Mouse (Mus musculus): ENCODE data around the gene 4930432K21Rik. TPM values are rescaled to one million over a fixed set of nuclear protein-coding genes. Genes with fewer than 3 reads are reported as not detected.

4930432K21Rik gene
- total RNA-seq (2021): under 1 TPM; 0.27 to 0.62 TPM
- long read RNA-seq, experiment 1: 0 reads
- long read RNA-seq, experiment 2, partial matches to known transcripts: 0 of 1 reads
- long read RNA-seq, experiment 2, other reads (novel, unspliced or antisense): 1 of 1 reads

DNA sequence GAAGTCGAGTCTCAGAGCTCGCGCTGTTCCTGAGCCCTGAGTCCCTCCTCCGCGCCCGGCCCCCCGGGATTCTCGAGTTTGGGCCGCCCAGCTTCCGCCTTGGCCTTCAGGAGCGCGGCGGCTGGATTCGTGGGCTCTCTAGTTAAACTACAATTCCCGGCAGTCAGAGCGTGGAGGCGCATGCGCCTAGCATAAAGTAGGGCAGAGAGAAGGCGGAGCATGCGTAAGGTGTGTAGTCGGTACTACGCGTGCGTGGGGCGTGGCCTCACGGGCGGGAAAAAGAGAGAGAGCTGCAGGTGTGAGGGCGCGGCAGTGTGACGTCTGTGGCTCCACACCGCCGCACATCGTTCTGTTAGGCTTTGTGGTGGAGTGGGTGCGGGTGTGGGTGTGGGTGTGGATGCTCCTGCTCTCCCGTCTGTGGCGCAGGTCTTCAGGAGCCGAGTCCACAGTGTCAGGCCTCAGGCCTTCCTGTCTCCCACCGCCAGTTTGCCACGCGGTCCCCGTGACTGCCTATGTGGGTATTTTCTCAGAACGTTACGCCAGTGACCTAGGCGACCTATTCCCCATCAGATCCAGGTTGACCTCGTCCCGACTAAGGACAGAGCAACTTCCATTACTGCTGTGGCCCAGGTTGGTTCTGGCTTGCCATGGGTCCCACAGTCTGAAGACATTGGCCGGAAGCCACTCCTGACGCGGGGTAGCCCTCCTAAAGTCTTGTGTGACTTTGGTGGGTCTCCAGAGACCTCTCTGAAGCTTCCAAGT lies at the start of gene 4930432K21Rik, which contains the start of gene Cc2d1a:
Gene 4930432K21Rik, plus strand, starts transcription at position 257 of the 762 bp plus-strand sequence.
Gene Cc2d1a, minus strand, starts transcription at position 168 of the 762 bp plus-strand sequence.
- peak; percentile 89 for DNase-seq
- intact Hi-C loops (cut with DNase I; ENCODE audit: low total_unique reads): no loop called here

DNA sequence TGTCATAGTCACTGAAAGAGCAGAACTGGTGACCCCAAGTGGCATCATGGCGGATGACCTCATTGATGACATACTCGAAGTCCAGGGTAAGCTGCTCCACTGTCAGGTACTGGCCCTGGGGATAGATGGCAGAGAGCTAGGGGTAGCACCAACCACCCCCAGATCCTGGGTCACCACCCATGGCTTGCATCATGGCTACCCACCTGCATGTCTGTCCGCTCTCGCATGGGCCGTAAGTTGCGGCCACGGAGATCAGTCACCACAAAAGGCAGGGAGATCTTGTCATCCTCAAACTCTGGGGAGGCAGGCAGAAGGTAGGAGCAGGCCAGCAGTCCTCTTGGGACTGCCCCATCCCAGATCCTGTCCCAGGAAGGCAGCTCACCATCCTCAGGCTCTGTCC lies 49.4 kb upstream of the 4930432K21Rik start:
- DNase-seq: no peak
- intact Hi-C loops (cut with DNase I; ENCODE audit: low total_unique reads): no loop called here

DNA sequence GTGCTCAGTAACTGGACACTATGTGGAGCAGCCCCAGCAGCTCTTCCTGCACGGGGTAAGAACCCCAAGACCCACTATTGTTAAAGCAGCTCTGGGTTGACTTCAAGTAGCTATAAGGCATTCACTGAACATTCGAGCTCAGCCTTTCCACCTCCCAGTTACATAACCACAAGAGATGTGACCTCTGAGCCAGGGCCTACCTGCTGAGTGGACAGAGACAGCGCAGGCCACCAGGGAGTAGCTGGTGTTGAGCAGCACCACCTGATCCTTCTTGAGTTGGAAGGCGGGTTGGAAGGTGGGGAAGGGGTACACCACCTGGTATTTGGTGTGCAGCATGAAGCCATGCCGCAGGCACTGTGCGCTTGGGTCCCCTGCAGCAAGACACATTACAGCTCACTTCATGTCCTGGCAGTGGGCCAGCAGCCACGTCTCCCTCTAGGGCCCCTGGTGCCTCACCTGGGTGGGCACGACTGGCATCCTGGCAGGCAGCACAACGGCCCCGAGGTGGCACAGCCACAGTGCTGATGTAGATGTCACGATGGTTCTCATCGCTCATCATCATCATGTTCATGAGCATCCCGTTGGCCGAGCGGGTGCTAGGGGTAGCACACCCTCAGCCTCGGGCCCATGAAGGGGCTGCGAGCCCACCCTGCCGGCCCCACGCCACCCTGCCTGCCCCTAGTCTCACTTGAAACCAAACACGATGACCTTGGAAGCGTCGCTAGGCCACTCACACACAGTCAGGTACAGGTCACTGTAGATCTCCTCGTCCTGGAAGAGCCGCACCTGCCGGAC lies 46.2 kb upstream of the 4930432K21Rik start:
- no peak for DNase-seq
- intact Hi-C loops (cut with DNase I; ENCODE audit: low total_unique reads): no loop called here

DNA sequence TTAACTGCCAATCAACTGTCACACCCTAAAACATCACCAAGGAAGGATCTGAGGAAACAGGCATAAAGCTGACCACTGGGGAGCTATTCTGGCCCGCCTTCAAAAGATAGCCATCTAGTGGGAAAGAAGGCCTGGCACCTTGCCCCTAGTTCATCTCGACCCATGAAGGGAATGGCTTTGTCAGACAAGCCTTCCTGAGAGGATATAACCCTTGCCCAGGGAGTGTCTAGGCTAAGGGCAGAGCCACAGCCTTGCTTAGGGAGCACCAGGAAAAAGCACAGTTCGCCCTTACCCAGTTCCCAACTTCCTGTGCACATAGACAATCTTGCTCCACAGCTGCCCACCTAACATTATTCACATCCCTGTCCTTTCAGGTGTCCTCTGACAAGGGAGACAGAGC lies 44.2 kb upstream of the 4930432K21Rik start:
- DNase-seq: no peak
- intact Hi-C loops (cut with DNase I; ENCODE audit: low total_unique reads): no loop called here

DNA sequence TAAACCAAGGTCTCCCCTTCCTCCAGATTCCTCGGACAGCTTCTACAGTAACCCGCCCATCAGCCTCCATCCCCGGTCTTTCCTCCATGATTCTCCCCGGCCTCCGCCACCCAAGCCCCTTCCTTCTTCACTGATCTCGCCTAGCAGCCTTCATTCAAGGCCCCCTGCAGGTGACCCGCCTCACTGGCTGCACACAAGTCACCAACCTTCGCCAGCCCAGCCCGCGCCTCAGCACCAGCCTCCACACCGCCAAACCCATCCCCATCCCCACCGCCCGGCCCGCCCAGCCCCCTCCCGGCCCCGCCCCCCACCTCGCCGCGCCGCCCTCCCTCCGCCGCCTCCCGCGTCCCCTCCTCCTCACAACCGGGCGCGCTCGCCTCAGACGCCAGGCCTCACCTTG lies 43.6 kb upstream of the 4930432K21Rik start:
- intact Hi-C loops (cut with DNase I; ENCODE audit: low total_unique reads): no loop called here
- DNase-seq: no peak

DNA sequence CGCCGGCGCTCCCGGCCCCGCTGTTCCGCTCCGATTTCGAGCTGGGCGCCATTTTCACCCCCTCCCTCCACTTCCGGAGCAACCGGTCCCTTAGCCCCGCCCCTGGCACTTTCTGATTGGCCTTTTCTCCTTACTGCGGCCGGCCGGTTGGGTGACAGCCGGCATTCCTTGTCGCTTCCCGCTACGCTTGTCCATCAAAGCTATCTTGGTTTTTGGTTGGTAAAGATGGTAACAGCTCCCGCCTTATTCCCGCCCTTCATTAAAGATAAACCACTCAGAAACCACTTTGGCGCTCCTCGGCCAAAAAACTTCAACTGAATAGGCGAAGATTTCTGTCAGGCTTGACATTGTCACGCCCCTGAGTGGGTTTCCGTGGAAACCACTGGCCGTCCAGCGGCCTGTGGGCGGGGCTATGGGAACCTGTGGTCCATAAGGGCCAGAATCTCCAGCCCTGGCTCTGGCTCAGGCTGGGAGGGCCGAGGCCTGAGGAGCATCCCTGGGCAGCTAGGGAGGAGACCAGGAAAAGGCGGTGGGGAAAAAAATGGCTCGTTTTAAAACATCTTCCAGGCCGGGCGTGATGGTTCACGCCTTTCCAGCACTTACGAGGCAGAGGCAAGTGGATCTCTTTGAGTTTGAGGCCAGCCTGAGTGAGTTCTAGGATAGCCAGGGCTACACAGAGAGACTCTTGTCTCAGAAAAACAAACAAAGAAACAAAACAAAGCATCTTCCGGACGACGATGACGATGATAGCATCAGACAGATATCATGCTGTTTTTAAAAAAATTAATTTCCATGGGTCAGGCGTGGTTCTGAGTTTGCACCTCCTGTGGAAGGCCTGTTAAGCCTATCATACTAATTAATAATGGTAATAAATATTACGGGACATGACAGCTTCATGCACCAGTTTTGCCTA lies 42.9 kb upstream of the 4930432K21Rik start, which contains the start of gene Dcaf15:
Gene Dcaf15, minus strand, starts transcription at position 72 of the 913 bp plus-strand sequence.
- intact Hi-C loops (cut with DNase I; ENCODE audit: low total_unique reads): no loop called here
- peak; percentile 98 for DNase-seq

DNA sequence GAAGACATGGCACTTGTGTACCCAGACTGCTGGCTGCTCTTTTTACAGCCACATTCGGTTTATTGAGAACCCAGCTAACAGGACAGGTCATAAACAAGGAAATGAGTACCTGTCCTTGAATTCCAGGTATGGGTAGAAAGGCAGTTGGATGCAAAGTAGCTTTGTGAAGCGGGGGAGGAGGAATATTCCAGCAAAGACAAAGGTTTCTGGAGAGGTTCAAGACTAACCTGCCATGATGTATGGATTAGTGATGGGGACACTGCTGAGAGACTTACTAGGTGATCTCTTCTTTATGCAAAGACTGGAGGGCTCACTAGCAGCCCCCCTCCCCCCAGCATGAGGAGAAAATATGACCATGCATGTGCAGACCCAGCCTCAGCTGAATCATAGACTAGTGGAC lies 42.1 kb upstream of the 4930432K21Rik start:
- intact Hi-C loops (cut with DNase I; ENCODE audit: low total_unique reads): no loop called here
- DNase-seq: no peak

DNA sequence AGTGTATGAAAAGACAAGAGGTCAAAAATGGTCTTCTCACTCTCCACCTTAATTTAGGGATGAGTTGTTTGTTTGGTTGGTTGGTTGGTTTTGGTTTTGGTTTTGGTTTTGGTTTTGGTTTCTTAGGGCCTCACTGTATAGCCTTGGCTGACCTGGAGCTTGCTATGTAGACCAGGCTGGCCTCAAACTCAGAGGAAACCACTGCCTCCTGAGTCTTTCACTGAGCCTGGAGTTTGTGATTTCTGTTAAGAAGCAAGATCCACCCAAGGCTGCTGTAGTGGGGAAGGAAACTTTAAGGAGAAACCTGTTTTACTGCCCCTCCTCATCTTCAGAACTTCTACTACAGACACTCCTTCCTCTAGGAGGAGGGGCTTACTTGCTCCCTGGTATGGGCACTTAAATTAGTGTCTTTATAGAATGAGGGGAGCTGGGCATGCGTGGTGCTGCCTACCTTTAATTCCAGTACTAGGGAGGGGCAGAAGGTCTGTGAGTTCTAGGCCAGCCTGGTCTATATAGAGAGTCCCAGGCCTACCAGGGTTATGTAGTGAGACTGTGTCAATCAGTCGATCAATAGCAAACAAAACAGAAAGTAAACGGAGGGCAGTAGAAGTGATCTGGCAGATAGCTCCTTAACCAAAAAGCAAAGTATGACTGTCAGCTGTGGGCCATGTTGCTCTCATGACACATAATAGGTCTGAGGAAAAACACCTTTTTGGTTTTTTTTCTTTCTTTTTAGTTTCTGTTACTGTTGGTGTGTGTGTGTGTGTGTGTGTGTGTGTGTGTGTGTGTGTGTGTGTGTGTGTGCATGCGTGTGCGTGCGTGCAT lies 41.4 kb upstream of the 4930432K21Rik start:
- intact Hi-C loops (cut with DNase I; ENCODE audit: low total_unique reads): no loop called here
- no peak for DNase-seq

DNA sequence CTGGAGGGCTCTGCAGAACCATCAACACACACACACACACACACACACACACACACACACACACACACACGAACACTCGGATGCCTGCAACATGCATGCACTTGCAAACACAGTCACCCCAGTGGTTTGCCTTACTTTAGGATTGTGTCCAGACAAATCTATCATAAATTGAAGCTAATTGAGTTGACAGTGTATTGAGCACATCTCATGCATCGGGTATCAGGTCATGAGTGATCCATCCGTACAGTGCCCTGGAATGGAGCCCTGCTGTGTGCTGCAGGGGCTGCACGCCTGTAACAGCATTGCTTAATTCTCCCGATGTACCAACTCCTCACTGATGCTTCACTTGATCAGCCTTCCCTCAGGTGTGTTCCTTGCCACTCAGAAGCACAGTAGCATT lies 32.2 kb upstream of the 4930432K21Rik start:
- intact Hi-C loops (cut with DNase I; ENCODE audit: low total_unique reads): no loop called here
- no peak for DNase-seq

DNA sequence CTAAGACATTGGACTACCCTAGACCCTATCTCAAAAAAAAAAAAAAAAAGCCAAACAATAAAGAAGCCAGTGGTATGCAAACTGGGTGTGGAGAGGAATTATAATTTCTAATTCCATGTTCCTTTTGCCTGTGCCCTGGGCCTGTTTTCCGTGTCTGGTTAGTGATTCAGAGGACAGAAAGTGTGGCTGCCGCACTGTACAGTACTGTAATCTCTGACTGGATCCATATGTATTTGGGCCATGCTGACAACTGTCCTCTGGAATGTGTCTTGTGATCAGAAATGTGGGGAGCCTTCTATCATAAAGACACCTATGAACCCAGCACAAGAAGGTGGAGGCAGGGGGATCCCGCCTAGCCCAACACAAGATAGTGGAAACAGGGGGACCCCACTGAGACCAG lies 25.7 kb upstream of the 4930432K21Rik start:
- no peak for DNase-seq
- intact Hi-C loops (cut with DNase I; ENCODE audit: low total_unique reads): no loop called here

DNA sequence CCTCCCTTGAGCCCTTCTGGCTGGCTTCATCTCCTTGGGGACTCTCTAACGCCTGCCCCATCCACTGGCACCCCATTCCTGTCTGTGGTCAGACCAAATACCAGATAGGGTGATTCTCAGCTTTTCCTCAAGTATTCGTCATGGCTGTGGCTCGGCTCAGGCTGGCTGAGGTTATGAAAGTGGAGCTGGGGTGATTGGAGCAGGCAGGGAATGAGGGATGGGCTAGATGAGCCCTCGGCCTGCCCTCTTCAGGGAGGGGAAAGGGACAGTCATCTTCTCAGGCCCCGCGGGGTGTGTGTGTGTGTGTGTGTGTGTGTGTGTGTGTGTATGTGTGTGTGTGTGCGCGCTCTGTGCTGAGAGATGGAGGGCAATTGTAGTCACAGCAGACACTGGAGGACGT lies 22.2 kb upstream of the 4930432K21Rik start, which contains the start of gene Podnl1:
Gene Podnl1, plus strand, starts transcription at position 334 of the 400 bp plus-strand sequence.
- DNase-seq: peak; percentile 36
- intact Hi-C loops (cut with DNase I; ENCODE audit: low total_unique reads): no loop called here

DNA sequence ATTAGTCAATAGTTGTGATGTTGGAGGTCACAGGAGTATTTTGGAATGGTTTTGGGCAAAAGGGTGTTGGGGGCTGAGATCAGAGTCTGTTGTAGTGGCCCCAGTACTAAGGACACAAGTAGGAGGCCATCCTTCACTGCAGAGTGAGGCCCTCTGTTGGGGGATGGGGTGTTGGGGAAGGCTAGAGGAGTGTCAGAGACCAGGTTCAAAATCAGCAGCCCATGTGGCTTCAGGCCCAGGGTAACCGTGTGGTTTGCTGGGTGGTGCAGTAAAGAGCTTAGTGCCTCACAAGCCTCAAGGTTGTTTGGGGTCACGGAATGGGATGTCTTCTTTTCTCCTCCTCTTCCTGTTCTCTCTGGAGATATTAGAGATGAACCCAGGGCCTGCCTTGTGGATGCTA lies 21.1 kb upstream of the 4930432K21Rik start:
- DNase-seq: no peak
- intact Hi-C loops (cut with DNase I; ENCODE audit: low total_unique reads): no loop called here

DNA sequence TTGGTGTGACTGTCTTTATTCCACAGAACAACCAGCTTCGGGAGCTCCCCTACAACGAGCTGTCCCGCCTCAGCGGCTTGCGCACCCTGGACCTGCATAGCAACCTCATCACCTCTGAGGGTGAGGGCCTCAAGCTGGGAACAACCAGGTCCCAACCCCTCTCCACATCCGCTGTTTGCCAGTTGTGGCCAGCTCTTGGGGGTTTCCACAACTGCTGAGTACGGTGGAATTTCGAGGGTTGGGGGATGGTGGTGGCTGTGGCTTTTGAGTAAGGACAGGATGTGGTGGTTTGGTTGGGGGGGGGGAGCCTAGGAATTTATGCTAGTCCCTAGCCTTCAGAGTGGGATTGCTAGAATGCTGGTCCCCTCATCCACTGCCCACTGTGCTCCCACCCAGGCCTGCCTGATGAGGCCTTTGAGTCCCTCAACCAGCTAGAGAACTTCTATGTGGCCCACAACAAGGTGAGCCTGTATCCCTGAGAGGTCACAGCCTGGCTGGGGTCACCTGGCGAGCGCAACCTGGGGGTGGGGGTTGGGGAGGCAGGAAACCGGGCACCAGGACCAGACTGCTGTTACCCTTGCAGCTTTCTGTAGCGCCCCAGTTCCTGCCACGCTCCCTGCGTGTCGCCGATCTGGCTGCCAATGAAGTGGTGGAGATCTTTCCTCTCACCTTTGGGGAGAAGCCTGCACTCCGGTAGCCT lies 20.5 kb upstream of the 4930432K21Rik start:
- DNase-seq: no peak
- intact Hi-C loops (cut with DNase I; ENCODE audit: low total_unique reads): no loop called here

DNA sequence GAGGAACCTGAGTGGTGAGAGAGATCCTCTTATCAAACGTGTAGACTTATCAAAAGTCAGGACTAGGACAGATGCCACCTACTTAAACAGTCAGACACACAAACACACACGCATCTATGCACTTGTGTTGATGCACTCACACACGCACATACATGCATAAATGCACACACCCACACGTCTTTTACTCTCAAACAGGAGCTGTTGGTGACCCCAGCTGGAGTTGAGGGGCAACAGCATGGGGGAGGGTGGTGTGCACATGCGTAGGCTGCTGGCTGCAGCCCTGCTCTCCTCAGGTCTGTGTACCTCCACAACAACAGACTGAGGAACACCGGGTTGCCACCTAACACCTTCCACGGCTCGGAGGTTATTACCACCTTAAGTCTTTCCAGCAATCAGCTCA lies 19.5 kb upstream of the 4930432K21Rik start:
- intact Hi-C loops (cut with DNase I; ENCODE audit: low total_unique reads): no loop called here
- no peak for DNase-seq

DNA sequence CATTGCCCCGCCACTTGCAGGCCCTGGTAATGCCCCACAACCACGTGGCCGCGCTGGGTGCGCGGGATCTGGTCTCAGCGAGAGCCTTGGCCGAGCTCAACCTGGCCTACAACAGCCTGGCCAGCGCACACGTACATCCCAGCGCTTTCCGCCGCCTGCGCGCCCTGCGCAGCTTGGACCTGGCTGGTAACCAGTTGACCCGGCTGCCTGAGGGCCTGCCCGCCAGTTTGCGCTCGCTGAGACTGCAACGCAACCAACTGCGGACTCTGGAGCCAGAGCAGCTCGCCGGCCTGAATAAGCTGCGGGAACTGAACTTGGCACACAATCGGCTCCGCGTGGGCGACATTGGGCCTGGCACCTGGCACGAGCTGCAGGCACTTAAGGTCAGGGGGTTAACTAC lies 17.0 kb upstream of the 4930432K21Rik start:
- intact Hi-C loops (cut with DNase I; ENCODE audit: low total_unique reads): no loop called here
- no peak for DNase-seq

DNA sequence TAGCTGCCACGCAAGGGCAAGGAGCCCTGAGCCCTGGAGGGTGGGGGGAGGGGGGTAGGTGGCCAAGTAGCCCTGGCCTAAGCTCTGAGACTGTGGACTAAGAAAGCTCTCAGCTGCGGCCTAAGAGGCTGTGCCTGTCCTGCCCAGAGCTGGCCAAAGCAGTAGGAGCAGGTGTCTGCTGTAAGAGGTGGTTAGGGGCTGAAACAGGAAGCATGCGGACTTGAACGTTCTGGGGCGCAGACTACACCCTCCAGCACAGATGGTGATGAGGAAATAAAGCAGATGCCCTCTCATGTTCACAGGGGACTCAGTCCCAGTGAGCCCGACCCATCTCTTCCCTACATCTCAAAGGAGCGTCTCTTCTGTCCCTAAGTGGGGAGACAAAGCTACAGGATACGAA lies 15.6 kb upstream of the 4930432K21Rik start:
- intact Hi-C loops (cut with DNase I; ENCODE audit: low total_unique reads): no loop called here
- no peak for DNase-seq

DNA sequence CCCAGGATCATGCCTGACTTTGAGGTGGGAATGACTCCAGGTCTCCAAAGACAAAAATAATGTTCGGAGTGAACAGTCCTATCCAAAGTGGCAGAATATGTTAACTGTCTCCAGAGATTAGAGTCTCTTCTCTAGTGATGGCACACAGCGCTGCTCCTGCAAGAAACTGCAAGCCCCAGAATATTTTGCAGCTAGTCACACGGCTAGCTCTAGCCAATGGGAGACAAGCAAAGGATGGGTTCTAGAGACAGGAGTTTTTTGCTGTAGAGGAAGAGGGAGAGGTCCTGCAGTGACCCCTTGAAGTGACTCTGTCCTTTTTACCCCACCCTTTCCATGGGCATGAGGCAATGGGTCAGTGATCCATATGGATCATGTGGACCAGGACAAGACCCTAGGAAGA lies 10.0 kb upstream of the 4930432K21Rik start:
- intact Hi-C loops (cut with DNase I; ENCODE audit: low total_unique reads): no loop called here
- no peak for DNase-seq

DNA sequence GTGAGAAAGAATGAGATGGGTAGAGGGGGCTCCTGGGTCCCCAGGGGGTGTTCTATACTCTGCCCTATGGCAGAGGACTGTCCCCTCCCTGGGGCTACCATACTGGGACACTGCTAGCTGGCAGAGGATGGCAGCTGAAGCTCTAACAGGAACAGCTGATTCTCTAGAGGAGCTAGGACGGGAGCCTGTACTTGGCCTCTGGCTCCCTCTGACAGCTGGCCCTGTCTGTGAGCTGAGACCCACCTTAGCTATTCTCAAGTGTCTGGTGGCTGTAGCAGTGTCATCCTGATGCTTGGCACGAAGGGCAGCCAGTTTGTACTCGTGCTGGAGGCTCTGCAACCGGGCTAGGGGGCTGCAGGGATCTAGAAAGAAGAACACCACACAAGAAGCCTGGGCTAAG lies 7.0 kb upstream of the 4930432K21Rik start:
- no peak for DNase-seq
- intact Hi-C loops (cut with DNase I; ENCODE audit: low total_unique reads): no loop called here

Data from gastrocnemius, postnatal 14 days (tissue).